Mouse (Mus musculus) hindbrain, embryonic 16.5 days (tissue): ENCODE measurements at regions not wholly inside any gene's neighbourhood (a gene's known extent, or its start where the extent isn't known, plus 50 kb on each side); places are given as distances from the start of the nearest gene placed in this dataset.

Source experiments
- ATAC-seq: fragments of 200-750 bp; cut with Nextera tagmentation; 2 replicates; pipeline ENCODE4 v1.8.0; 2017; ENCODE audit warnings: moderate TSS enrichment, moderate library complexity
- H3K27ac ChIP-seq: fragments of 300-500 bp; sonication (generic); 2 replicates; pipeline ENCODE4 v1.5.1; 2014; ENCODE audit warnings: low read depth, mild to moderate bottlenecking, control low read depth, low read length, moderate library complexity
- H3K27me3 ChIP-seq: fragments of 300-500 bp; sonication (generic); replicated peaks from 2 replicates; pipeline ENCODE4 v1.6.1; 2014; ENCODE audit warnings: low read length; ENCODE audit not compliant: control insufficient read depth, insufficient read depth
- H3K36me3 ChIP-seq: fragments of 300-500 bp; sonication (generic); 2 replicates; pipeline ENCODE4 v1.6.1; 2014; ENCODE audit warnings: mild to moderate bottlenecking, low read length, moderate library complexity, mixed read lengths; ENCODE audit not compliant: control insufficient read depth, insufficient read depth
- H3K4me1 ChIP-seq: fragments of 300-500 bp; sonication (generic); 2 replicates; pipeline ENCODE4 v1.6.1; 2014; ENCODE audit warnings: low read depth, low read length; ENCODE audit not compliant: control insufficient read depth, insufficient read depth
- H3K4me2 ChIP-seq: fragments of 300-500 bp; sonication (generic); 2 replicates; pipeline ENCODE4 v1.6.1; 2014; ENCODE audit warnings: mild to moderate bottlenecking, low read length, control low read depth, moderate library complexity
- H3K4me3 ChIP-seq: fragments of 300-500 bp; sonication (generic); 2 replicates; pipeline ENCODE4 v1.5.1; 2014; ENCODE audit warnings: mild to moderate bottlenecking, low read length, control low read depth, moderate library complexity
- H3K9ac ChIP-seq: fragments of 300-500 bp; sonication (generic); 2 replicates; pipeline ENCODE4 v1.6.1; 2014; ENCODE audit warnings: low read depth, mild to moderate bottlenecking, control low read depth, low read length, moderate library complexity
- H3K9me3 ChIP-seq: fragments of 300-500 bp; sonication (generic); 2 replicates; pipeline ENCODE4 v1.6.1; 2014; ENCODE audit warnings: mild to moderate bottlenecking, low read length, moderate library complexity; ENCODE audit not compliant: control insufficient read depth
- WGBS: fragments of 180-500 bp; shearing (Covaris S2); extraction: QIAGEN DNeasy Blood & Tissue Kit; methylation state at CpG from one replicate; pipeline ENCODE4 v1.1.7; 2014; 5-methylcytosine and 5-hydroxymethylcytosine counted together

DNA sequence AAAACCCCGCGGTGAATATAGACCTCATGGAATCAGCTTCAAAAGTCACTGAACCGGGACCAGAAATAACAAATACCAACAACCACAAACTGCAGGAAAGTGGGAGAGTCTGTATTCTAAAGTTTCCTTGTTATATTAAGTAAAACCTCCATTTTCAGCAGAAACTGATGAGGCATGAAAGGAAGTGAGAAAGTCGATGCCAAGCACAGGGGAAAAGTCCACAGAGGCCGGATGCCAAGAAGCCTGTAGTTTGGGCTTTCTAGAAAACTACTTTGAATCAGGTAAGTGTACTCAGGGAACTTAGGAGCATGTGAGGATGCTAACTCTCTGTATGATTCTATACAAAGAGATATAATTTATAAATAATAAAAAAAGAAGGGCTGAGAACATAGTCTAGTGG, 154.8 kb downstream of the Kcnrg start:
- H3K9ac ChIP-seq, result no peak overlapping the region
- no peak overlapping the region for H3K4me3 ChIP-seq
- H3K4me2 ChIP-seq, result no peak overlapping the region
- H3K36me3 ChIP-seq, result no peaks in the 10 kb centered on the region
- H3K27me3 ChIP-seq, result no peaks in the 10 kb centered on the region
- WGBS, result 80% methylated on average over 5 of the region's 5 CpGs
- H3K27ac ChIP-seq, result no peak overlapping the region
- no peaks in the 10 kb centered on the region for H3K9me3 ChIP-seq
- ATAC-seq, result no peak
- H3K4me1 ChIP-seq, result peaks cover 6% of the 10 kb centered on the region; the same call in 1 of the 2 replicates

DNA sequence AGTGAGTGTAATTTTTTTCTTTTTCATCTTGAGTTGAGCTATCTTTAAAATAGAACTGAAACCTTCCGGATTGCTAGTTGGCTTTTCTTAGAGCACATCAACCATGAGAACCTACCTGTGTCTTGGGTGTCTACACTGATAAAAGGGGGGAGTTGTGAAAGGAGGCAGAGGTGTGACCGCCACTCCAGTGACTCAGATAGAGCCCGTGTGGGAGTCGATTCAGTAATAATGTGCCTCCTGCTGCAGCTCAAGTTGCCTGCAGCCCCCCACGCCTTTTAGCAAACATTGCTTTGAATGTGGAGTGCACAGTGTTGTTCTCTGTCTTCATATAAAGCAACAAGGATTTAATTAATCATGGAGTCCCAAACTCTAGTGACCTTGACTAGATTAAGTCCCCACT, 162.6 kb downstream of the Kcnrg start:
- Histone ChIP-seq H3K4me3 (no peak overlapping the region), H3K4me1 (no peaks in the 10 kb centered on the region), H3K4me2 (no peak overlapping the region), H3K9me3 (no peaks in the 10 kb centered on the region), H3K27me3 (no peaks in the 10 kb centered on the region), H3K36me3 (no peaks in the 10 kb centered on the region), H3K27ac (no peak overlapping the region), H3K9ac (no peak overlapping the region)
- 69% methylated on average over 5 of the region's 5 CpGs for WGBS
- no peak for ATAC-seq

DNA sequence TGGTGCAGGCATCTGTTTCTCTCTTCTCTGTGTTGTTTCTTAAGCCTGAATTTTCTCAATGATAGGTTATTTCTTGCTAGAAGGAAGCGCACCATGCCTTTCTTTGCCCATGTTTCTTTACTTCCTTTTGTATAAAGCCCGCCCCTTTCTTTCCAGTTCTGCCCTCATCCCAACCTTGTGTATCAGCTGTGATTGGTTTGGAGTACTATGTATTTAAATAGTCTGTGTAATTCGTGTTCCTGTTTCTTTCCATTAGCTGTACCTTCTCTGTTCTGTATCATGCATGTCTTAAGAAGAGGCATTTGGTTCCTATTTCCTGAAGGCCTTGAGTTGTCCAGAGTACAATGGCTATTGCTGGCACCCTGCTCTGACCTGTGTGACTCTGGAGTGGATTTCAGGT, 166.9 kb downstream of the Kcnrg start:
- 87% methylated on average over 3 of the region's 3 CpGs for WGBS

DNA sequence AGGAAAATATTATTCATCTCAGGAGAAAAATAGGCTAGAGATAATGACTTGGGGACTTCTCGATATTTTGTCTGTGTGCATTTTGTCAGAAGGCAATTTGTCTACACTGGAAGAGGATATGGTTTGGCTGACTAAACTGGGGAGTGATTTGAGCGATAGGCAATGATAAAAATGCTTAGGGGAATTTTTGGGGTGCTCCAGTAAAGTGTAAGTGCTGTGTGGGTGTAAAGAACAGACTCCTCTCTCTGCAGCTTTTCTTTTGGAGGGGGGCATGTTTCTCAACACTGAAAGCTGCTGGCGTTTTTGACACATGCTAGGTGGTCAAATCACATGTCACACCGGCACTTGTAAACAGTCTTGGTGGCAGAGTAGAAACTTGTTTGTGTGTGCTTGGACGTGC, 171.4 kb downstream of the Kcnrg start:
- ATAC-seq, result no peak
- no peaks in the 10 kb centered on the region for H3K4me1 ChIP-seq
- H3K4me2 ChIP-seq, result no peak overlapping the region
- H3K27ac ChIP-seq, result no peak overlapping the region
- H3K9me3 ChIP-seq, result no peaks in the 10 kb centered on the region
- WGBS, result 78% methylated on average over 5 of the region's 5 CpGs
- no peak overlapping the region for H3K9ac ChIP-seq
- H3K27me3 ChIP-seq, result no peaks in the 10 kb centered on the region
- no peak overlapping the region for H3K4me3 ChIP-seq
- H3K36me3 ChIP-seq, result no peaks in the 10 kb centered on the region

More for the DNA sequence above, 166.9 kb downstream of the Kcnrg start:
- no peak overlapping the region for H3K4me3 ChIP-seq
- no peak overlapping the region for H3K9ac ChIP-seq
- ATAC-seq, result no peak
- no peak overlapping the region for H3K4me2 ChIP-seq
- H3K27me3 ChIP-seq, result no peaks in the 10 kb centered on the region
- H3K27ac ChIP-seq, result no peak overlapping the region
- H3K36me3 ChIP-seq, result no peaks in the 10 kb centered on the region
- H3K4me1 ChIP-seq, result no peaks in the 10 kb centered on the region
- H3K9me3 ChIP-seq, result no peaks in the 10 kb centered on the region

DNA sequence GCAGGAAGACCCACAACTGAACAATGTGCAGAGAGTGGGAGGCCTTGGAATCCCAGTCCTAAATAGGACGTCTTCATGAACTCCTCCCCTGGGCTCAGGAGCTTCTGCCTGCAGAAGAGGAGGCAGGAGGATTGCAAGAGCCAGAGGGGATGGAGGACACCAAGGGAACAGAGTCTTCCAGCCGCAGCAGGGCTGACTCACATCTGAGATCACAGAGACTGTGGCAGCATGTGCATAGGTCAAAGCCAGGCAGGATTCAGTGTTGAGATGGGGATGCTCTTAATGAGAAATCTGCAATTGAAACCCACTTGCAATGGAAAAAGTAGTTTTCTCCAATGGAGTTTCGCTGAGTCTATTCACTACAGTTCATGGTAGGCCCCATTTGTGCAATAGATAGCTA, 175.9 kb downstream of the Kcnrg start:
- WGBS, result 89% methylated on average over 3 of the region's 3 CpGs
- Histone ChIP-seq H3K36me3 (no peaks in the 10 kb centered on the region), H3K9ac (no peak overlapping the region), H3K27ac (no peak overlapping the region), H3K27me3 (no peaks in the 10 kb centered on the region), H3K4me3 (no peak overlapping the region), H3K4me1 (no peaks in the 10 kb centered on the region), H3K9me3 (no peaks in the 10 kb centered on the region), H3K4me2 (no peak overlapping the region)
- no peak for ATAC-seq

DNA sequence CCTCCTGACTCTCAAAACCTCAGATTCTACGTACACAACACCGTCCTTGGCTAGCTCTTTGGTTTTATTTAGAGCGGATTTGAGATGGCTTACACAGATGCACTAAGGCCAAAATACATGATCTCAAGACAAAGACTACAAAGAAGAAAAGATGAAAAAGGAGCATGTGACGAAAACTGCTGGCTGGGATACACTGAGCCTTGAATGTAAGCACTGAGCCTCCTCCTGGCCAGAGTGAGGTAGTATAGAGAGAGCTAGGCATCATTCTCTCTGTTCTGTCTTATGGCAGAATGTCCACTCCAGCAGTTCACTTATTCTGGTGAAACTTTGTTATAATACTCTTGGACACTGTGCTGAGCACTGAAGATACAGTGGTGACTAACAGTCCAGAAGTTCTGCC, 177.4 kb downstream of the Kcnrg start:
- Histone ChIP-seq H3K4me1 (no peaks in the 10 kb centered on the region), H3K4me2 (no peak overlapping the region), H3K36me3 (no peaks in the 10 kb centered on the region), H3K9me3 (no peaks in the 10 kb centered on the region), H3K9ac (no peak overlapping the region), H3K27ac (no peak overlapping the region), H3K4me3 (no peak overlapping the region), H3K27me3 (no peaks in the 10 kb centered on the region)
- 90% methylated on average over 4 of the region's 4 CpGs for WGBS
- ATAC-seq, result no peak

DNA sequence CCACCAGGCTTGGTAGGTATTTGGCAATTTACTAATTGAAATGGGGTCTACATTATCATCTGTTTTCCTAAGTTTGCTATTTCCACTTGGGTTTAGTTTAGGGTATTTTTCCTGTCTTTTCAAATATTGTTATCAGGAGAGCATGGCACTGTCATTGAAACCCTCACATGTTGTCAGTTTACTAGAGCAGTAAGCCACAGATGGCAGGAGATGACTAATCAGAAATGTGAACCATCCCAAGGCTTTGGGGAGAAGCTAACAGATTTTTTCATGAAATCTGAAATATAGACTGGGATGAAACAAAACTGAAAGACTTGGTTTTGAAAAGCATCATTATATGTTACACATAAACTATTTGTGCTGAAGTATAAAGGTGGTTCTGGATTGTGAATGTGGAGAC, 178.8 kb downstream of the Kcnrg start:
- no peak for ATAC-seq
- H3K27me3 ChIP-seq, result no peaks in the 10 kb centered on the region
- H3K4me2 ChIP-seq, result no peak overlapping the region
- no peak overlapping the region for H3K27ac ChIP-seq
- H3K4me1 ChIP-seq, result no peaks in the 10 kb centered on the region
- H3K9ac ChIP-seq, result no peak overlapping the region
- no peaks in the 10 kb centered on the region for H3K36me3 ChIP-seq
- no peak overlapping the region for H3K4me3 ChIP-seq
- H3K9me3 ChIP-seq, result no peaks in the 10 kb centered on the region

DNA sequence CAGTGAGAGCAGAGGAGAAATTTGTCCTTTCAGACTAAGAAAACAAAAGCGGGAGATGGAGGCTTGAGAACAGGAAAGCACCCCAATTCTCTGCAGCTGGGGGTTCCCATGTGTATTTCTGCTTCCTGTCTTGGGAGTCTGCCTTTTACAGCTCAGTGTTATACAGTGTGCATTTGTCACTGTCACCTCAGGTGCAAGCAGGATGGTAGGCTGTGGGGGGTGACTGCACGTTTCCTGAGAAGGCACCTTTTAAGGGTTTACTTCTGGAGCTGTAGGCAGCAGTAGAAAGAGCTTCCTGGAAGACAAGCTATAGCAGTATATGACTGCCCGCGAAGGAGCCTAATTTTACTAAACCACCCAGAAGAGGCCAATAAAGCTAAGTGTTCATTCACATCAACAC, 180.5 kb downstream of the Kcnrg start:
- 85% methylated on average over 4 of the region's 4 CpGs for WGBS
- no peak overlapping the region for H3K27ac ChIP-seq
- H3K4me2 ChIP-seq, result no peak overlapping the region
- no peaks in the 10 kb centered on the region for H3K9me3 ChIP-seq
- no peak overlapping the region for H3K4me3 ChIP-seq
- no peaks in the 10 kb centered on the region for H3K27me3 ChIP-seq
- no peaks in the 10 kb centered on the region for H3K4me1 ChIP-seq
- no peaks in the 10 kb centered on the region for H3K36me3 ChIP-seq
- no peak overlapping the region for H3K9ac ChIP-seq
- ATAC-seq, result no peak

DNA sequence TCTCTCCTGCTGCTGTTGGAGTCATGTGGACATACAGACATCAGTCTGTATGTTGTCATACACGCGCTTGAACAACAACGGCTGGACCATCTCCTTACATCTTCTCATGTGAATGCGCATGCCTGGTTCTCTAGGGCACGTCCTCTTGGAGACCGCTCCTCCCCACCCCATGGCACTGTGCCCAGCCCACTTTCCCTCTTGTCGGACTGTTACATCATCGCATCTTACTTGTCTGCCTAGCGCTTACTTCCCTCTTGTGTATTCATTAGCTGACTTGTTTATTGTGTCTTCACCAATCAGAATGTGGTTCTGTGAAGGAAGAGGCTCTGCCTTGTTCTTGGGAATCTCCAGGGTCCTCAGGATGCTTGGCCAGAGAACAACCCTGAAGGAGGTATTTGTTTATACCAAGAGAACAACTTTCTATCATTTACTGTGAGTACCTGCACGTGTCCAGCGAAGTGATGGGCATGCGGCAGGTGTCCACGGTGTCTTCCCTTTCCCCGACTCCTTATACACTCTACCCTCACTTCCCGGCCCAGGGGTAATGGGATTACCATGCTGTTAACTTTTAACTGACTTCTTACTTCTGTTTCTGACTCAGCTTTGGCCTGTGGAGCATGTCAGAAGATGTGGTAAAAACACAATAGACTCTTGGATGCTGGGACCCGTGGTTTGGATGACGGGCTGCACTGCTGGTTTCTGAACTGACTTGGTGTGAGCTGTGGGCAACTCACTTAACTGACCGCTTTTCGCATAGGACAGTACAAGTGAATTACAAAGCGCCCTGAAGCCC, 181.9 kb downstream of the Kcnrg start:
- H3K9ac ChIP-seq, result no peak overlapping the region
- H3K27me3 ChIP-seq, result no peaks in the 10 kb centered on the region
- H3K9me3 ChIP-seq, result no peaks in the 10 kb centered on the region
- H3K4me2 ChIP-seq, result no peak overlapping the region
- ATAC-seq, result no peak
- 82% methylated on average over 20 of the region's 20 CpGs for WGBS
- no peaks in the 10 kb centered on the region for H3K36me3 ChIP-seq
- H3K4me1 ChIP-seq, result no peaks in the 10 kb centered on the region
- no peak overlapping the region for H3K4me3 ChIP-seq
- no peak overlapping the region for H3K27ac ChIP-seq
